Mouse (Mus musculus): ENCODE results near the gene Nifk. TPM values are rescaled to one million over a fixed set of nuclear protein-coding genes. Genes with fewer than 3 reads are reported as not detected.

Nifk gene
- total and polyA plus RNA-seq, 3 experiments, result 54.6 to 206 (median 183) TPM

DNA sequence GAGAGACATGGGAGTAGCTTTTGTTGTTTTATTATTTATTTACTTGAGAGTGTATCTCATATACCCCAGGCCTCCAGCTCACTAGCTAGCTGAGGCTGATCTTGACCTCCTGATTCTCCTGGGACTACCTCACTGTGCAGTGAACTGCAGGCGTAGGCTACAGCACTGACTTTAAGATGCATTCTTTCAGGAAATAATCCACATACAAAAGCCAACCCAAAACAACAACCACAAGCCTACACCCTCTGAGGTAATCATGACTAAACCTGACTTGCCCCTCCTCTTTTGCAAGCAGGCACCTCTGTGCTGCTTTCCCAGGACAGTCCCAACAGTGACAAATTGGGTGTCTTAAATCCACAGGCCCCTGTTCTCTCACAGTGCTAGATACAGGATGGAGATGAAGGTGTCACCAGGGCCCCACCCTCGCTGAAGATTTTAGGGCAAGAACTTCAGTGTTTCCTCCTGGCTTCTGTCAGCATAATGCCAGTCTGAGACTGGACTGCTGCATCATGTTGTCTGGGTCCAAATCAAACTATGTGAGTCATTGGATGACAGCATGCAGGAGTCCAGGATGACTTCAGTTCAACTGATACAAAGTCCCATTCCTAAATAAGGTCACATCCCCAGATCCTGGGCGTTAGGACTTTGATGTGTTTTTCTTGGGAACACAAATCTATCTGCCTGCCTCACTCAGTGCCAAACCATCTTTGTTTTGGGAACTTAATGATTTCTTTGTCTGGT is 47.3 kb downstream of the Nifk start:
- DNase-seq (ENCODE audit: low spot score) (no peak), ATAC-seq (ENCODE audit: extremely low read depth, insufficient number of reproducible peaks, low FRiP score, poor library complexity, severe bottlenecking) (no peak)
- Histone ChIP-seq H3K27me3 (ENCODE audit: insufficient read depth, low read length) (peaks cover 8% of the 10 kb centered on the region; the same call in 1 of the 2 replicates), H3K4me3 (ENCODE audit: low read depth, low read length) (no peak overlapping the region), H3K36me3 (replicated peaks) (no peaks in the 10 kb centered on the region), H3K4me1 (ENCODE audit: insufficient read depth, low read depth, low read length) (peaks cover 5% of the 10 kb centered on the region; the same call in 1 of the 2 replicates), H3K9me3 (replicated peaks) (no peaks in the 10 kb centered on the region)
- TF ChIP-seq CTCF (IDR thresholded peaks at IDR 0.05; ENCODE audit: low read depth, low read length) (no peak), TAL1 (conservative IDR thresholded peaks at IDR 0.05; ENCODE audit: low read depth, low read length) (no peak), GATA1 (IDR thresholded peaks at IDR 0.05; ENCODE audit: borderline replicate concordance, low read length) (no peak), POLR2AphosphoS5 (IDR thresholded peaks at IDR 0.05; ENCODE audit: insufficient replicate concordance, low read depth, low read length) (no peak), GATA2 (IDR thresholded peaks at IDR 0.05; ENCODE audit: borderline replicate concordance, low read depth, low read length) (no peak)

GRCm38 (mm10) chr1:118377784-118378183 is 56.1 kb downstream of the Nifk start:
- Histone ChIP-seq H3K4me3 (ENCODE audit: low read depth, low read length) (no peak overlapping the region), H3K27me3 (ENCODE audit: insufficient read depth, low read length) (peaks cover 4% of the 10 kb centered on the region; the same call in 1 of the 2 replicates), H3K4me1 (ENCODE audit: insufficient read depth, low read depth, low read length) (no peaks in the 10 kb centered on the region; the same call in 1 of the 2 replicates), H3K36me3 (replicated peaks) (peaks cover 2% of the 10 kb centered on the region), H3K9me3 (replicated peaks) (no peaks in the 10 kb centered on the region)
- DNase-seq (ENCODE audit: low spot score) (no peak), ATAC-seq (ENCODE audit: extremely low read depth, insufficient number of reproducible peaks, low FRiP score, poor library complexity, severe bottlenecking) (no peak)
- no peak for TF ChIP-seq GATA2 (IDR thresholded peaks at IDR 0.05; ENCODE audit: borderline replicate concordance, low read depth, low read length)
- TF ChIP-seq CTCF (IDR thresholded peaks at IDR 0.05; ENCODE audit: low read depth, low read length), result no peak
- TF ChIP-seq TAL1 (conservative IDR thresholded peaks at IDR 0.05; ENCODE audit: low read depth, low read length), result no peak
- no peak for TF ChIP-seq POLR2AphosphoS5 (IDR thresholded peaks at IDR 0.05; ENCODE audit: insufficient replicate concordance, low read depth, low read length)
- TF ChIP-seq GATA1 (IDR thresholded peaks at IDR 0.05; ENCODE audit: borderline replicate concordance, low read length), result no peak

GRCm38 (mm10) chr1:118380105-118380786 is 58.6 kb downstream of the Nifk start:
- DNase-seq (ENCODE audit: low spot score) (no peak), ATAC-seq (ENCODE audit: extremely low read depth, insufficient number of reproducible peaks, low FRiP score, poor library complexity, severe bottlenecking) (no peak)
- Histone ChIP-seq H3K27me3 (ENCODE audit: insufficient read depth, low read length) (peaks cover 4% of the 10 kb centered on the region; the same call in 1 of the 2 replicates), H3K4me3 (ENCODE audit: low read depth, low read length) (no peak overlapping the region), H3K9me3 (replicated peaks) (no peaks in the 10 kb centered on the region), H3K4me1 (ENCODE audit: insufficient read depth, low read depth, low read length) (no peaks in the 10 kb centered on the region; the same call in 1 of the 2 replicates), H3K36me3 (replicated peaks) (peaks cover 12% of the 10 kb centered on the region)
- TF ChIP-seq CTCF (IDR thresholded peaks at IDR 0.05; ENCODE audit: low read depth, low read length), result no peak
- TF ChIP-seq POLR2AphosphoS5 (IDR thresholded peaks at IDR 0.05; ENCODE audit: insufficient replicate concordance, low read depth, low read length), result no peak
- no peak for TF ChIP-seq GATA1 (IDR thresholded peaks at IDR 0.05; ENCODE audit: borderline replicate concordance, low read length)
- no peak for TF ChIP-seq TAL1 (conservative IDR thresholded peaks at IDR 0.05; ENCODE audit: low read depth, low read length)
- TF ChIP-seq GATA2 (IDR thresholded peaks at IDR 0.05; ENCODE audit: borderline replicate concordance, low read depth, low read length), result no peak

Other genes with a start within 250 kb of the Nifk start
- not detected in 2 replicates for gene Gm29106, start 145.3 kb upstream of the Nifk start, total RNA-seq (2014; fragmentation: Nextera tagmentation)
- gene Gm29106, start 145.3 kb upstream of the Nifk start, total RNA-seq (2017), result 0.05 and 0.12 TPM in 2 replicates
- gene Gm29106, start 145.3 kb upstream of the Nifk start, polyA plus RNA-seq (2012), result not detected in 2 replicates
- gene Tsn, start 10.1 kb upstream of the Nifk start, total RNA-seq (2014; fragmentation: Nextera tagmentation), result 117 and 184 TPM in 2 replicates
- gene Tsn, start 10.1 kb upstream of the Nifk start, total RNA-seq (2017), result 143 and 188 TPM in 2 replicates
- gene Tsn, start 10.1 kb upstream of the Nifk start, polyA plus RNA-seq (2012), result 10.0 and 22.1 TPM in 2 replicates
- 84.6 and 86.9 TPM in 2 replicates for gene Clasp1, start 67.2 kb downstream of the Nifk start, total RNA-seq (2014; fragmentation: Nextera tagmentation)
- gene Clasp1, start 67.2 kb downstream of the Nifk start, total RNA-seq (2017), result 45.9 and 51.2 TPM in 2 replicates
- gene Clasp1, start 67.2 kb downstream of the Nifk start, polyA plus RNA-seq (2012), result 37.9 and 39.6 TPM in 2 replicates